Mouse (Mus musculus) urinary bladder, adult 18-20 months (tissue): ENCODE data around the gene Slc22a29.
"Not testable (repeated sequence)": the region's sequence is repeated elsewhere in the genome, so short reads cannot be mapped to it uniquely, and the experiment has no call there.

Experiments used
- DNase-seq, 2 experiments: peaks; one replicate each; pipeline ENCODE4 v3.0.0; 2022; ENCODE audit warnings: low spot score in 2 of 2, mixed read lengths in 2 of 2

The Slc22a29 gene

DNA sequence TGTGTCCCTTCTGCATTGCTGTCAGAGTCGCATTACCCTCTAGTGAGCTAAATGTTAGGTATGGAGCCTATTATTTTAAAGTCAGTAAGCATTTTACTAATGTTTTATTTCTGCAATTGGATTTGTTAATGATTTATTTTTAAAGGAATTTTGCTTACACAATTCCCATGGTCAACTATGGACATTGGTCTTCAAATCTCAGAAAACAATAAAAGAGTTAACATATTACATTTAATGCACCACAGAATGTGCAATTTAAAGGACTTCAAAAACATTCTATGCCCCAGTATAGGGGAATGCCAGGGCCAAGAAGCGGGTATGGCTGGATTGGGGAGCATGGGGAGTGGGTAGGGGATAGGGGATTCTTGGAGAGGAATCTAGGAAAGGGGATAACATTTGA is at the start of gene Slc22a29:
TSS of gene Slc22a29 (minus strand) at position 101 of the 400 bp plus-strand sequence.
- no peak for DNase-seq

DNA sequence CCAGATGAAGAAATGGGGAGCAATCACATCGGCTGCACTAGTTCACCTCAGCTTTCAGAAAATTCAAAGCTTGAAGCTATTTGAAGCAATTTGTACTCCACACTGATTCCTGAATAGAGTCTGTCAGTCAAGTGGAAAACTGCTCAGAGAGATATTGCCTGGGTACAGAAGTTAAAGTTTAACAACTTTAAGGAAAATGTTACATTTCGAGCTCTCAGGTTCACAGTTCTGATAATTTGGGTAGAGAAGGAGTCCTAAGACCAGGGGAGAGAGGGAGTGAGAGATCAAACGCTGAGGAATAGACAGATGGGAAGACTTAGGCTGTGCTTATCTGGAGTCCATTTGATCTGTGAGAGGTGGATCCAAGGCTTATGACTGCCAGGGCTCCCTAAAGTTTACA is 46.6 kb upstream of the Slc22a29 start:
- DNase-seq: no peak

DNA sequence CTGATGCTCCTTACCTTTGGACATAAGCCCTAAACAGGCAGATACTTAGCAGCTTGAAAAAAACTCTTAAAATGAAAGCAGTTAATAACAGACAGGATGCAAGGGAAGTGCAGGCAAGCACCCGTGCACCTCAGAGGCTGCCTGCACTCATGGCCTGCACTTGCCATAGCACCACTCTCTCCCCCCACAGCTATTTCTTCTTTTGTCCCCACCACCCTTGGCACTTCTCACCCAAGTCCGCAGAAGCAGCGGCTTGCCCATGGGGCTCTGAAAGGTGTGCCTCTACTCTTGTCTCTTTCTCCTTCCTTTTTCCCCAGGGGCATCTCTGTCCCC is 34.0 kb upstream of the Slc22a29 start:
- DNase-seq: no peak

DNA sequence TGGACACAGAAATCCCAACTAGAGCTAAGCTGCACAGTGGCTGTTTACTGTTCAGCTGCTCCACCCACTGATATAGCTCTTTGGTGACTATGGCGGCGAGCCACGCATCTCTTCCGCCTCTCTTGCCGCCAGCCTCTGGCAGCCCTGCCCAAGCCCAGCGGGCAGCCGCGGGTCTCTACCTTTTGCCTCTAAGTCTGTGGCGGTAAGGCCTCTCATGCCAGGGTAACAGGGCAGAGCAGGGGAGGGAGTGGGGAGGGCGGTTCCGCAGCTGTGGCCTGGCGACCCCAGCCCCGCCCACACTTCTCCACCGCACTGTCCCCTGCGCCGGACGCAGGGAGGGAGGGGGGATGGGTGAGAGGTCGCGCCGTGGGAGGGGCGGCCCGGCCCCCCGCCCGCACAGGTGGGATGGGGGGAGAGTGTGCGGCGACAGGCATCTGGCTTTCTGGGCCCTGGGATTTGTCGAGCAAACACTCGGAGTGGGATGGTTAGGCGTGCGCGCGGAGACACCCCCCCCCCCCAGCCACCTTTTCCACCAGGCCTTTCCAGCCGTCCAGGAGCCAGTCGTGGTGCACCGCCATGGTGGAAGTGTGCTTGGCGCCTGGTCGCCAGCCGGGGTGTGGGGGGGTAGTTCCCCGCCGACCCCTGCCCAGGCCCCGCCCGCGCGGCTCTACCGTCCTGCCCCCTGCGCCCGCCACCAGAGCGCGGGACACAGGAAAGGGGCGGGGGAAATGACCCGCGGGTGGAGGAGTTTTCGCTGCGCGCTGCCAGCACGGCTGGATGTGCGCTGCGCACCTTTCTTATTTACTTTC is 33.4 kb upstream of the Slc22a29 start:
- peak; percentile 8 to 38 for DNase-seq

DNA sequence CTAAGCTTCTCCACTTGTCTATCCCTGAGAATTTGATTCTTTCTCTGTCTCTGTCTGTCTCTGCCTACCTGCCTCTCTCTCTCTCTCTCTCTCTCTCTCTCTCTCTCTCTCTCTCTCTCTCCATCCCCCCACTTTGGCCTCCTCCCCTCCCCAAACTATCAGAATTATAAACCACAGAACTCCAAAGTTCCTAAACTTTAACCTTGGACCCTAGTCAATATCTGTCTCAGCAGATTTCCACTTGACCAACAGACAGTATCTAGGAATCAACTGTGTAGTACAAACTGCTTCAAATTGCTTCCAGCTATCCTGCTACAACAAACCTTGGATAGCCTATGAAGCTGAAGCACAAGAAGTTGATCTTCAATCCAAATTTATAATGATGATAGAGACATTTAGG is 10.2 kb upstream of the Slc22a29 start:
- DNase-seq: no peak

DNA sequence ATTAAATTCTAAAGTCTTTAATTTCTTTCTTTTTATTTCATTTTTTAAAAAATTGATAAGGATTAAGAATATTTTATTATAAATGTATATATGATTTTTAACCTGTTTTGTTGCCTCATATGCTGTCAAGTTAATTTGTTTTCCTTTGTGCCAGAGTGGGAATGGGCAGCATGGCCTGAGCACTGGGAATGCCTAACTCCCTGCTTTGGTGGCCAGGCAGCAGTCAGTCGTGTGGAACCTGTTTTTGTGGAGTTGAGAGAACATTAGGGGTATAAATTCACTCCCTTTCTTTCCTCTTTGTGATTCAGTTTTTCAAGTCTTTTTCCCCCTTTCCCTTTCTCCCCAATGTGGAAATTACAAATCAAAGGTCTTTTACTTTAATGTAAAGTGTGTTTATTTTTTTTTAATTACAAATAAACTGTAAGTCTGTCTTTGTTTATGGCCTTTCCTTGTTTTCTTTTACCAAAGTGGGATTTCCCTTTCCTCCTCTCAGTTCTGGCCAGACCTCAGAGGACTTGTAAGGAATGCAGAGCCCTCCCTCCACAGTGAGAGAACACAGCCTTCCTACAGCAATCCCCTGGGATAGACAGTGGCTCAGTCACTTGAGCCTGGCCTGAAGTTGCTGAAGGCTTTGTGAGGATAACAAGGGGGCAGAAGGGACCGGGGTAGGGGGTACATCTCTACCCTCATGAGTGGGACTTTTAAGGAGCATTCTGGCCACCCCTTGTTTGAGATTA is 69.7 kb downstream of the Slc22a29 start:
- no peak for DNase-seq

DNA sequence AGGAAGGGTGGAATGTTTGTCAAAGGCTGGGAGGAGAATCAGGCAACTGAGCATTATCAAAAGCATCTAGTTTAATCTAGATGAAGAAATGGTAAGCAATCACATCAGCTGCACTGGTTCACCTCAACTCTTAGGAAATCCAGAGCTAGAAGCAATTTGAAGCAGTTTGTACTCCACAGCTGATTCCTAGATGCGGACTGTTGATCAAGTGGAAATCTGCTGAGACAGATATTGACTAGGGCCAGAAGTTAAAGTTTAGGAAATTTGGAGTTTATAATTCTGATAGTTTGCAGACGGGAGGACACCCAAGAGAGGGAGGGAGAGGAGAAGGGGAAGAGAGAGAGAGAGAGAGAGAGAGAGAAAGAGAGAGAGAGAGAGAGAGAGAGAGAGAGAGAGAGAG is 76.0 kb downstream of the Slc22a29 start:
- DNase-seq: not testable (repeated sequence)

DNA sequence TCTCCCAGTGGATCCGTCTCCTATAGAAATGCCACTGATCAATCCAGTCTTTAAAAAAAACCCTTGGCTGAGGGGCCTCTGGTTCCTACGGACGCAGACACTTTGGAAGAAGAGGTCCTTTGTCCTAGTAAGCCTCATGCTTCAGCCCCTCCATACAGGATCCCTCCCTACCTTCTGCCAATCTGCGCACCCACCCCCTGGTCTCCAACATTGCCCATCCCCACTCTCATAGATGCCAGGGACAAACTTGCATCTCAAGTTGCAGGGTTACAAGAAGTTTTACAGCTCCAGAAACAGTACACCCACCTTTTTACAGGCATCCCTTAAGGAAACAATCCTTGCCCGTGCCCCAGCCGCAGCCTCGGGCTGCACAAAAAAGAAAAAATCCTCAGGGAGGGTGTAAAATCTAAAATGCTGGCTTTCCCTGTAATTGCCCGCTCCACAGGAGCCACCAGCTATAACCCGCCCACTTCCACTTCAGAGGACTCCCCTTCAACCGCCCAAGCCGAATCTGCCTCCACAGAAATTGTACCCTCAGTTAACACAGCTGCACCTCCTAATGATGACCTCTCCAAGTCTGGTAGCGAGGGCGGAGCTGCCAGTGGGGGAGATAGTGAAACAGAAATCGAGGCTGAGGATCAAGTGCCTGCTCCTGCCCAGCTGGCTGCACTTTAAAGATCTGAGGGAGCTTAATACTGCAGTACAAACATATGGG is 84.4 kb downstream of the Slc22a29 start:
- DNase-seq: not testable (repeated sequence)

DNA sequence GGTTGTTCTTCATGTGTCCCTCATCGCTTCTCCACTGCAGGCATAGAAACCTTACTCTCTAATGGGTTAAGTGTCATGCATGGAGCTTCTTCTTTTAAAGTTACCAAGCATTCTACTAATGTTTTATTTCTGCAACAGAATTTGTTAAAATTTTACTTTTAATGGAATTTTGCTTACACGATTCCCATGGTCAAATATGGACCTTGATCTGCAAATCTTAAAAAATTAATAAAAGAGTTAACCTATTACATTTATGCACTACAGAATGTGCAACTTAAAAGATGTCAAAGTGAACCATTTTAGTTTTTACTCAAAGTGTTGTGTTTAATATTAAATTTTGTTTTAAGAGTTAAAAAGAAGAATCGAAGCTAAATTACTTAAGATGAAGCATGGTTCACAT is 86.8 kb downstream of the Slc22a29 start, which contains the start of gene Slc22a28:
TSS of gene Slc22a28 (minus strand) at position 102 of the 400 bp plus-strand sequence.
- DNase-seq: not testable (repeated sequence)
